Mouse (Mus musculus) kidney, embryonic 14.5 days (tissue): ENCODE measurements around the gene Plppr5. TPM values are rescaled to one million over a fixed set of nuclear protein-coding genes. Genes with fewer than 3 reads are reported as not detected.

Experiments
- ATAC-seq: fragments of 200-750 bp; cut with Nextera tagmentation; 2 replicates; pipeline ENCODE4 v1.8.0; 2017; ENCODE audit warnings: moderate number of reproducible peaks, mild to moderate bottlenecking, moderate TSS enrichment, moderate library complexity; ENCODE audit not compliant: low FRiP score, low TSS enrichment
- H3K27ac ChIP-seq: fragments of 300-500 bp; sonication (generic); 2 replicates; pipeline ENCODE4 v1.5.1; 2014; ENCODE audit warnings: low read depth, mild to moderate bottlenecking, low read length, moderate library complexity, mixed read lengths
- H3K27me3 ChIP-seq: fragments of 300-500 bp; sonication (generic); 2 replicates; pipeline ENCODE4 v1.6.1; 2014; ENCODE audit warnings: mild to moderate bottlenecking, low read length; ENCODE audit not compliant: control insufficient read depth, insufficient read depth
- H3K36me3 ChIP-seq: fragments of 300-500 bp; sonication (generic); 2 replicates; pipeline ENCODE4 v1.6.1; 2014; ENCODE audit warnings: low read length, mixed read lengths; ENCODE audit not compliant: control insufficient read depth, insufficient read depth
- H3K4me1 ChIP-seq: fragments of 300-500 bp; sonication (generic); 2 replicates; pipeline ENCODE4 v1.6.1; 2014; ENCODE audit warnings: low read length, mixed read lengths; ENCODE audit not compliant: control insufficient read depth, insufficient read depth
- H3K4me2 ChIP-seq: fragments of 300-500 bp; sonication (generic); replicated peaks from 2 replicates; pipeline ENCODE4 v1.6.1; 2014; ENCODE audit warnings: low read depth, mild to moderate bottlenecking, low read length
- H3K4me3 ChIP-seq: fragments of 300-500 bp; sonication (generic); 2 replicates; pipeline ENCODE4 v1.5.1; 2014; ENCODE audit warnings: mild to moderate bottlenecking, low read length
- H3K9ac ChIP-seq: fragments of 300-500 bp; sonication (generic); 2 replicates; pipeline ENCODE4 v1.6.1; 2014; ENCODE audit warnings: low read depth, mild to moderate bottlenecking, low read length, moderate library complexity
- H3K9me3 ChIP-seq: fragments of 300-500 bp; sonication (generic); 2 replicates; pipeline ENCODE4 v1.6.1; 2016; ENCODE audit warnings: low read length; ENCODE audit not compliant: control insufficient read depth
- WGBS: fragments of 180-500 bp; shearing (Covaris S2); extraction: QIAGEN DNeasy Blood & Tissue Kit; methylation state at CpG from one replicate; pipeline ENCODE4 v1.1.7; 2014; 5-methylcytosine and 5-hydroxymethylcytosine counted together
- polyA plus RNA-seq: library from polyadenylated mRNA; unstranded; fragments of >200 nt; fragmentation: Nextera tagmentation; extraction: Ambion mirVana; gene quantifications from 2 replicates; pipeline ENCODE4 v1.2.1, GENCODE M21; 2014

The Plppr5 gene
- polyA plus RNA-seq, 1 experiment from 2014 or later: 0.18 TPM

DNA sequence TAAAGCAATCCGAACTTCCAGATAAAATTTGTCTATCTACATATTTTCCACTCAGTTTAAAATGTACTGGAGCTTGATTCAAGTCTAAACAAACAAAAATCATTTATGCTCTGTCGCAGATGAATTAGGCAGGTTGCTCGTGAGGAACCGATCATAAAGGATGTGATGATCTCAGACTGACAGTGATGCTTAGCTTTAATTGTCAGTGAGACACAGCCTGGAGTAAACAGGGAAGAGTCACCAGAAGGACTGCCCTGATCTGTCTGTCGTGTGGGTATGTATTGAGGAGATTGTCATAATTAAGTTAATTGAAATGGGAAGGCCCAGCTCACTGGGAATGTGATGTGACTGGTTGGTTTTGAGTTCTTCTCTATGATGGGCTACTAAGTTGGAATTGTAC, 149.9 kb downstream of the Plppr5 start:
- Histone ChIP-seq H3K9ac (no peak overlapping the region), H3K4me1 (no peaks in the 10 kb centered on the region), H3K27ac (no peak overlapping the region), H3K27me3 (no peaks in the 10 kb centered on the region), H3K36me3 (no peaks in the 10 kb centered on the region), H3K4me2 (no peak overlapping the region), H3K9me3 (no peaks in the 10 kb centered on the region), H3K4me3 (no peak overlapping the region)
- no peak for ATAC-seq
- WGBS: 79% methylated on average over 5 of the region's 5 CpGs

DNA sequence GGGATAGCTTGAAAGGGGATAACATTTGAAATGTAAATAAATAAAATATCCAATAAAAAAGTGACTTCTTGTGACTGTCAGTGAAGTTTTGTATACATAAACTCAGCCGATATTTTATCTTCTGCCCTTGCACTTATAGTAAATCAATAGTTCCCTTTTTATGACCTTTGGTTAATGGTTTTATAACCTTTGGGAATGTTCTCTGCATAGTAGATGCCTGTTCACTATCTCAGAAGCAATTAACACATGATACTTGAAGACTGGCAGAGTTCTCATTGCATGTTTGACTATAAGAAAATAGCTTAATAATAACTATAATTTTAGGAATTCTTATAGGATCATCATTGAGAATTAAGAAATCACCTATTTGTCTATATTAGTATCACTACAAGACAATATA, 150.9 kb downstream of the Plppr5 start:
- WGBS: 69% methylated on average over 1 of the region's 1 CpGs
- H3K9me3 ChIP-seq: no peaks in the 10 kb centered on the region
- no peaks in the 10 kb centered on the region for H3K27me3 ChIP-seq
- H3K4me2 ChIP-seq: no peak overlapping the region
- ATAC-seq: no peak
- no peak overlapping the region for H3K9ac ChIP-seq
- H3K4me3 ChIP-seq: no peak overlapping the region
- H3K27ac ChIP-seq: no peak overlapping the region
- no peaks in the 10 kb centered on the region for H3K4me1 ChIP-seq
- H3K36me3 ChIP-seq: no peaks in the 10 kb centered on the region

DNA sequence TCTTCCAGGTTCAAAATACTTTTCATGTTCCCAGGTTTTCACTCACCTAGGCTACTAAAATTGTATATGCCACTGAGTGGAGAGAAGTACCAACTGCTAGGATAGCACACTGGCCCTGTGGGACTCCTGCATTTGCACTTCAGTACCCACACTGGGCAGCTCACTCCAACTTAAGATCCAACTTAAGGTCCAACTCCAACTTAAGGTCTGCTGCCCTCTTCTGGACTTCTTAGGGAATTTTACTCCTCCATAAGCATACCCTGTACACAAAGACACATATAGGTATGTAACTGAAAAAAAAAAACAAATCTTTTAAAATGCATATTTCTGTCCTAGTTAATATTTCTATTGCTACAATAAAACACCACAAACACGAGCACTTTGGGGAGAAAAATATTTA, 153.5 kb downstream of the Plppr5 start:
- ATAC-seq: no peak
- Histone ChIP-seq H3K9me3 (no peaks in the 10 kb centered on the region), H3K4me2 (no peak overlapping the region), H3K4me1 (no peaks in the 10 kb centered on the region), H3K27ac (no peak overlapping the region), H3K27me3 (no peaks in the 10 kb centered on the region), H3K36me3 (no peaks in the 10 kb centered on the region), H3K4me3 (no peak overlapping the region), H3K9ac (no peak overlapping the region)
- 43% methylated on average over 1 of the region's 1 CpGs for WGBS

DNA sequence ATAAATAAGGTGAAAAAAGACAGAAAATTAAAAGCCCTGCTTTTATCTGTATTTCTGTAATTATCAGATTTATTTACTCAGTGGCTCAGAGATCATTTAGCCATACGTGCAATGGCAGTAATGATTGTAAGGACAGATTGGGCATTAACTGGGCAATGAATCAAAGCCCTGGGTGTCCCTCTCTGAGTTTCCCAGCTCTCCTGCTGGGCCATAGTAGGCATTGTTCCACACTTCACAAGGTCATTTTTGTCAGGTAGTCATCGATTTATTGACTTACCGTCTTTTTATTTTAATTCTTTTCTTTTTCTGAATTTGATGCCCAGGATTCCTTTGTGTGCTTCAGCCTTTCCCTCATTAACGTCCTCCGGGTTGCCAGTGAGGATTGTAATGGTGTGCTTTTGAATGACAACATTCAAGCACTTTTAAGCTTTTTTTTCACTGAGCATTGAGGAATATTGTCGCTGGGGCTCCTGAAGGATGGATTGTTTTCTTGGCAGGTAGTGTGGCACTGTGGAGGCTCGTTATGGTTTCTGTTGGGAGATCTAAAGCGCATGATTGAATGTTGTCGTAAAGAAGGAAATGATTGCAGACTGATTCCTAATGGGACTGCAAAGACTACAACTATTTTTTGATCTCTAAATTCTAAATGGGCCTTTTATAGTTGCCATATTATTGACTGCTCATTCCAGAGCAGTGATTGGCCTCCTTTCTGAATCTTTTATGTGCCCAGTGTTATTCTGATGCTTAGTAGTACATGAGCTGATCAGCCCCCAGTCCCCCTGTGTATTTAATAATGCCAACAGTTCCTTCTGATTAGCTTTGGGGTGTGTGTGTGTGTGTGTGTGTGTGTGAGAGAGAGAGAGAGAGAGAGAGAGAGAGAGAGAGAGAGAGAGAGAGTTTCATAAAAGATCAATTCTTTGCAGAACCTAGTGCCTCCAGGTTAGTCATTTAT, 154.8 kb downstream of the Plppr5 start:
- Histone ChIP-seq H3K36me3 (no peaks in the 10 kb centered on the region), H3K9ac (no peak overlapping the region), H3K27me3 (no peaks in the 10 kb centered on the region), H3K4me2 (no peak overlapping the region), H3K4me1 (no peaks in the 10 kb centered on the region), H3K4me3 (no peak overlapping the region), H3K9me3 (no peaks in the 10 kb centered on the region), H3K27ac (no peak overlapping the region)
- 72% methylated on average over 9 of the region's 9 CpGs for WGBS
- ATAC-seq: no peak

DNA sequence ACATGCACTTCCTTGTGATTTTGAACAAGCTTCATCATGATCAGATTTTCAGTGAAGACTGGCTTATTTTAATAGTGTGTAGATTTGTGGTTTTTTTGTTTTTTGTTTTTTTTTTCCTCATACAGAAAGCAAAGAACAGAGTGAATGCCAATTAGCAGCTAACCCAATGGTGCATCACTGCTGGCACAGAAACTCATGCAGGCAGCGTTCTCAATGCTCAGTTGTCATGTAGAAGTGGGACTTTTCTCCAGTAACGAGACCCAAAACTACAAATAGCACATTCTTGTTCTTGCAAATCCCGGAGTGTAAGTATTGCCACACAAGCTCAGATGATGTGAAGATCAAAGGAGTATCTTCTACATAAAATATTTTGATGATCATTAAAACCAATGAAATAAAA, 156.9 kb downstream of the Plppr5 start:
- Histone ChIP-seq H3K4me3 (no peak overlapping the region), H3K27me3 (no peaks in the 10 kb centered on the region), H3K9ac (no peak overlapping the region), H3K4me1 (no peaks in the 10 kb centered on the region), H3K9me3 (no peaks in the 10 kb centered on the region), H3K4me2 (no peak overlapping the region), H3K36me3 (no peaks in the 10 kb centered on the region), H3K27ac (no peak overlapping the region)
- 83% methylated on average over 3 of the region's 3 CpGs for WGBS
- ATAC-seq: no peak

DNA sequence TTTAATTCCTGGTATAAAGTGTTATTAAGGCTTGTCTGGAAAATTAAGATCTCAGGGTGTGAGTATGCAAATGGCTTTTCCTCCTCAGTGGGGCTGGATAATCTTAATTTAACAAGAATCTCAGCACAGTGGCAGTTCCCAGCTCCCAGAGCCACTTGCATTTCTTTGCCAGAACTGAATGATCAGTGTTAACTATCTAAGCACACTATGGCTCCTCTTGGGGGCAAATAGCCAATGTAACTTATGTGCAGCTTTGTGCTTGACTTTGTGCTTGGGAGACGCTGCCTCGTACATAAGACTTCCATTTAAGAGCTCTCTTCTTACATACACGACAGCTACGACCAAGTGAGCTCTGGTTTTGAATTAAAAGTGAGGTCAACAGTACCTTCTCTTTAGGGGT, 158.0 kb downstream of the Plppr5 start:
- Histone ChIP-seq H3K9ac (no peak overlapping the region), H3K27ac (no peak overlapping the region), H3K4me2 (no peak overlapping the region), H3K36me3 (no peaks in the 10 kb centered on the region), H3K27me3 (no peaks in the 10 kb centered on the region), H3K4me3 (no peak overlapping the region), H3K4me1 (no peaks in the 10 kb centered on the region), H3K9me3 (no peaks in the 10 kb centered on the region)
- no peak for ATAC-seq
- WGBS: 86% methylated on average over 4 of the region's 4 CpGs

Other genes starting within 250 kb of the Plppr5 start
- gene Plppr4, start 214.0 kb upstream of the Plppr5 start, polyA plus RNA-seq: 0.23 and 0.74 TPM in 2 replicates